Mouse (Mus musculus) MEL (cell line): ENCODE results near the gene 4933407L21Rik. TPM values are rescaled to one million over a fixed set of nuclear protein-coding genes. Genes with fewer than 3 reads are reported as not detected.

ENCODE experiments used
- DNase-seq: peaks from one replicate; pipeline ENCODE4 v3.0.0; 2011; ENCODE audit warnings: low read depth, low spot score
- H3K27ac ChIP-seq: 2 replicates; pipeline ENCODE4 v1.5.1; 2012; ENCODE audit warnings: low read depth, mild to moderate bottlenecking, control low read depth, low read length, moderate library complexity; ENCODE audit not compliant: control insufficient read depth
- H3K27me3 ChIP-seq, 2 experiments: fragments of 150-350 bp in 1 of 2; sonication (generic) in 1 of 2; 2 replicates each; pipeline ENCODE4 v1.6.1; 2012; ENCODE audit warnings: low read length in 2 of 2, mild to moderate bottlenecking in 2 of 2, improper control_type of control experiment in 1 of 2, moderate library complexity in 1 of 2; ENCODE audit not compliant: insufficient read depth in 2 of 2, control insufficient read depth in 1 of 2
- H3K36me3 ChIP-seq, 2 experiments: 2 replicates each; pipeline ENCODE4 v1.6.1; 2012 to 2014; ENCODE audit warnings: low read length in 2 of 2, improper control_type of control experiment in 1 of 2, inconsistent platforms in 1 of 2, mild to moderate bottlenecking in 1 of 2; ENCODE audit not compliant: insufficient read depth in 2 of 2, control insufficient read depth in 1 of 2
- H3K4me1 ChIP-seq, 2 experiments: fragments of 150-350 bp in 1 of 2; sonication (generic) in 1 of 2; 2 replicates each; pipeline ENCODE4 v1.6.1; 2012; ENCODE audit warnings: low read length in 2 of 2, improper control_type of control experiment in 1 of 2, mild to moderate bottlenecking in 1 of 2; ENCODE audit not compliant: insufficient read depth in 2 of 2, control insufficient read depth in 1 of 2
- H3K4me3 ChIP-seq, 2 experiments: fragments of 150-350 bp in 1 of 2; sonication (generic) in 1 of 2; 2 replicates each; pipeline ENCODE4 v1.5.1; 2012; ENCODE audit warnings: low read depth in 2 of 2, low read length in 2 of 2, mild to moderate bottlenecking in 2 of 2, moderate library complexity in 2 of 2, control low read depth in 1 of 2, improper control_type of control experiment in 1 of 2; ENCODE audit not compliant: control insufficient read depth in 1 of 2, insufficient read depth in 1 of 2
- H3K79me2 ChIP-seq: 2 replicates; pipeline ENCODE4 v1.6.1; 2012; ENCODE audit warnings: mild to moderate bottlenecking, low read length, moderate library complexity; ENCODE audit not compliant: control insufficient read depth, poor library complexity, insufficient read depth
- H3K9ac ChIP-seq: 2 replicates; pipeline ENCODE4 v1.6.1; 2012; ENCODE audit warnings: low read depth, mild to moderate bottlenecking, control low read depth, low read length, moderate library complexity; ENCODE audit not compliant: control insufficient read depth, poor library complexity, severe bottlenecking
- H3K9me3 ChIP-seq: fragments of 150-350 bp; sonication (generic); replicated peaks from 2 replicates; pipeline ENCODE4 v1.6.1; 2012; ENCODE audit warnings: mild to moderate bottlenecking, low read length, improper control_type of control experiment, moderate library complexity; ENCODE audit not compliant: insufficient read depth
- CHD1 ChIP-seq: IDR thresholded peaks from 2 replicates; pipeline ENCODE4 v1.6.1; 2012; ENCODE audit warnings: low read depth, mild to moderate bottlenecking, inconsistent platforms, low read length, improper control_type of control experiment
- CTCF ChIP-seq, 3 experiments: IDR thresholded peaks in 2 of 3; conservative IDR thresholded peaks in 1 of 3; 2 replicates each; pipeline ENCODE4 v1.5.1; 2011 to 2012; ENCODE audit warnings: low read length in 3 of 3, low read depth in 2 of 3, mild to moderate bottlenecking in 2 of 3, improper control_type of control experiment in 1 of 3, inconsistent platforms in 1 of 3, mixed read lengths in 1 of 3, moderate library complexity in 1 of 3; ENCODE audit not compliant: control insufficient read depth in 1 of 3, insufficient read depth in 1 of 3, poor library complexity in 1 of 3, severe bottlenecking in 1 of 3
- E2F4 ChIP-seq: IDR thresholded peaks from 2 replicates; pipeline ENCODE4 v1.6.1; 2011; ENCODE audit warnings: low read depth, low read length, improper control_type of control experiment, borderline replicate concordance
- ELF1 ChIP-seq: IDR thresholded peaks from 2 replicates; pipeline ENCODE4 v1.6.1; 2014; ENCODE audit warnings: low read depth, mild to moderate bottlenecking, inconsistent platforms, low read length, improper control_type of control experiment, moderate library complexity
- GABPA ChIP-seq: IDR thresholded peaks from 2 replicates; pipeline ENCODE4 v1.6.1; 2012; ENCODE audit warnings: low read depth, mild to moderate bottlenecking, inconsistent platforms, low read length, improper control_type of control experiment, moderate library complexity
- GATA1 ChIP-seq: IDR thresholded peaks from 2 replicates; pipeline ENCODE4 v1.6.1; 2011; ENCODE audit warnings: low read depth, low read length, improper control_type of control experiment
- HCFC1 ChIP-seq: IDR thresholded peaks from 2 replicates; pipeline ENCODE4 v1.6.1; 2012; ENCODE audit warnings: low read depth, mild to moderate bottlenecking, inconsistent platforms, low read length, improper control_type of control experiment, moderate library complexity
- JUND ChIP-seq: IDR thresholded peaks from 2 replicates; pipeline ENCODE4 v1.6.1; 2011; ENCODE audit warnings: low read depth, mild to moderate bottlenecking, improper control_type of control experiment, low read length
- MAX ChIP-seq: IDR thresholded peaks from 2 replicates; pipeline ENCODE4 v1.6.1; 2011; ENCODE audit warnings: low read length, improper control_type of control experiment
- MAZ ChIP-seq: IDR thresholded peaks from 2 replicates; pipeline ENCODE4 v1.6.1; 2012; ENCODE audit warnings: low read depth, mild to moderate bottlenecking, inconsistent platforms, low read length, improper control_type of control experiment
- MEF2A ChIP-seq: IDR thresholded peaks from 2 replicates; pipeline ENCODE4 v1.6.1; 2014; ENCODE audit warnings: low read depth, mild to moderate bottlenecking, inconsistent platforms, low read length, improper control_type of control experiment; ENCODE audit not compliant: poor library complexity, insufficient replicate concordance, severe bottlenecking; ENCODE audit errors: extremely low read depth
- MYB ChIP-seq: IDR thresholded peaks from 2 replicates; pipeline ENCODE4 v1.6.1; 2011; ENCODE audit warnings: mild to moderate bottlenecking, low read depth, low read length, improper control_type of control experiment
- MYC ChIP-seq: IDR thresholded peaks from 2 replicates; pipeline ENCODE4 v1.6.1; 2011; ENCODE audit warnings: low read depth, mild to moderate bottlenecking, low read length, improper control_type of control experiment, moderate library complexity
- NRF1 ChIP-seq: IDR thresholded peaks from 2 replicates; pipeline ENCODE4 v1.6.1; 2014; ENCODE audit warnings: low read depth, mild to moderate bottlenecking, inconsistent platforms, low read length, improper control_type of control experiment, moderate library complexity; ENCODE audit not compliant: poor library complexity, insufficient read depth, severe bottlenecking
- POLR2A ChIP-seq, 2 experiments: IDR thresholded peaks; 2 replicates each; pipeline ENCODE4 v1.6.1; 2011 to 2012; ENCODE audit warnings: low read length in 2 of 2, mild to moderate bottlenecking in 2 of 2, control low read depth in 1 of 2, improper control_type of control experiment in 1 of 2, low read depth in 1 of 2, moderate library complexity in 1 of 2; ENCODE audit not compliant: control insufficient read depth in 1 of 2, insufficient read depth in 1 of 2, poor library complexity in 1 of 2
- POLR2AphosphoS5 ChIP-seq: IDR thresholded peaks from 2 replicates; pipeline ENCODE4 v1.6.1; 2012; ENCODE audit warnings: low read depth, borderline replicate concordance, mild to moderate bottlenecking, inconsistent platforms, low read length, moderate library complexity, mixed read lengths
- RAD21 ChIP-seq: IDR thresholded peaks from 2 replicates; pipeline ENCODE4 v1.6.1; 2011; ENCODE audit warnings: mild to moderate bottlenecking, low read depth, low read length, improper control_type of control experiment
- RCOR1 ChIP-seq: IDR thresholded peaks from 2 replicates; pipeline ENCODE4 v1.6.1; 2012; ENCODE audit warnings: low read depth, mild to moderate bottlenecking, inconsistent platforms, low read length, improper control_type of control experiment
- SIN3A ChIP-seq: IDR thresholded peaks from 2 replicates; pipeline ENCODE4 v1.6.1; 2012; ENCODE audit warnings: low read length, improper control_type of control experiment, inconsistent platforms
- SMC3 ChIP-seq: IDR thresholded peaks from 2 replicates; pipeline ENCODE4 v1.6.1; 2011; ENCODE audit warnings: low read depth, low read length, improper control_type of control experiment
- TAL1 ChIP-seq: IDR thresholded peaks from 2 replicates; pipeline ENCODE4 v1.6.1; 2012; ENCODE audit warnings: mild to moderate bottlenecking, inconsistent platforms, low read length, moderate library complexity, mixed read lengths
- TBP ChIP-seq: IDR thresholded peaks from 2 replicates; pipeline ENCODE4 v1.8.0; 2011; ENCODE audit warnings: low read depth, low read length, improper control_type of control experiment
- UBTF ChIP-seq: IDR thresholded peaks from 2 replicates; pipeline ENCODE4 v1.6.1; 2012; ENCODE audit warnings: low read depth, mild to moderate bottlenecking, inconsistent platforms, low read length, improper control_type of control experiment, moderate library complexity, borderline replicate concordance; ENCODE audit not compliant: insufficient read depth
- USF2 ChIP-seq, 2 experiments: IDR thresholded peaks; 2 replicates each; pipeline ENCODE4 v1.6.1; 2011 to 2012; ENCODE audit warnings: improper control_type of control experiment in 2 of 2, low read length in 2 of 2, borderline replicate concordance in 1 of 2, inconsistent platforms in 1 of 2, low read depth in 1 of 2, mild to moderate bottlenecking in 1 of 2; ENCODE audit not compliant: insufficient read depth in 1 of 2
- ZC3H11A ChIP-seq: IDR thresholded peaks from 2 replicates; pipeline ENCODE4 v1.6.1; 2012; ENCODE audit warnings: low read depth, mild to moderate bottlenecking, inconsistent platforms, low read length, improper control_type of control experiment
- ZKSCAN1 ChIP-seq: IDR thresholded peaks from 2 replicates; pipeline ENCODE4 v1.6.1; 2012; ENCODE audit warnings: low read depth, mild to moderate bottlenecking, inconsistent platforms, low read length, improper control_type of control experiment, moderate library complexity
- ZMIZ1 ChIP-seq: IDR thresholded peaks from 2 replicates; pipeline ENCODE4 v1.6.1; 2012; ENCODE audit warnings: low read depth, mild to moderate bottlenecking, inconsistent platforms, low read length, improper control_type of control experiment, moderate library complexity
- polyA plus RNA-seq, 2 experiments: library from polyadenylated mRNA; stranded (reverse) in 1 of 2; unstranded in 1 of 2; fragments of >175 nt in 1 of 2; fragments of >200 nt in 1 of 2; gene quantifications; 2 replicates each; pipeline versions ENCODE4 v1.2.1 to v1.2.4; 2012; ENCODE audit warnings: low replicate concordance in 2 of 2, low read depth in 1 of 2; ENCODE audit not compliant: insufficient read length in 2 of 2, insufficient read depth in 1 of 2, missing spikeins in 1 of 2
- total RNA-seq: library from RNA; depleted of rRNA; stranded (reverse); fragments of 300-350 nt; gene quantifications from 2 replicates; pipeline ENCODE4 v1.2.3, GENCODE M21; 2012

The 4933407L21Rik gene
- total and polyA plus RNA-seq, 3 experiments = not detected

- Histone ChIP-seq H3K4me3 (no peak overlapping the region), H3K36me3 (no peaks in the 10 kb centered on the region)
- DNase-seq = peak; percentile 68
These were observed 7.0 kb downstream of the 4933407L21Rik start for GRCm38 (mm10) chr1:85935148-85935852.

GRCm38 (mm10) chr1:85936265-85936664 is 8.0 kb downstream of the 4933407L21Rik start:
- DNase-seq = no peak
- no peaks in the 10 kb centered on the region for H3K9me3 ChIP-seq
- no peak overlapping the region for H3K9ac ChIP-seq
- H3K4me3 ChIP-seq = no peak overlapping the region
- TF ChIP-seq POLR2AphosphoS5 (no peak), MYC (no peak), UBTF (no peak), MAZ (no peak), MEF2A (no peak), JUND (no peak), USF2 (IDR thresholded peaks at IDR 0.05; ENCODE audit: borderline replicate concordance in 1 of 2, insufficient read depth in 1 of 2, low read depth in 1 of 2, low read length in 2 of 2) (no peak), HCFC1 (no peak), GATA1 (no peak), ZKSCAN1 (no peak), POLR2A (IDR thresholded peaks at IDR 0.05; ENCODE audit: control insufficient read depth in 1 of 2, insufficient read depth in 1 of 2, low read depth in 1 of 2, low read length in 2 of 2, poor library complexity in 1 of 2) (no peak), CTCF (IDR thresholded peaks at IDR 0.05 in 2 of 3, conservative IDR thresholded peaks at IDR 0.05 in 1 of 3; ENCODE audit: control insufficient read depth in 1 of 3, insufficient read depth in 1 of 3, low read depth in 2 of 3, low read length in 3 of 3, poor library complexity in 1 of 3, severe bottlenecking in 1 of 3) (no peak)
- no peaks in the 10 kb centered on the region for H3K79me2 ChIP-seq
- no peaks in the 10 kb centered on the region for H3K36me3 ChIP-seq
- peaks cover 0 to 8% of the 10 kb centered on the region in 2 experiments; a peak in 2 of 4 replicates for H3K27me3 ChIP-seq
- H3K4me1 ChIP-seq = no peaks in the 10 kb centered on the region
- H3K27ac ChIP-seq = no peak overlapping the region

More at GRCm38 (mm10) chr1:85935148-85935852, 7.0 kb downstream of the 4933407L21Rik start:
- TF ChIP-seq ZC3H11A = peak; percentile 86
- no peak for TF ChIP-seq E2F4
- TF ChIP-seq TAL1 = no peak
- no peak for TF ChIP-seq MYB
- no peak for TF ChIP-seq GATA1
- TF ChIP-seq TBP = no peak
- no peak for TF ChIP-seq NRF1
- TF ChIP-seq CTCF (IDR thresholded peaks at IDR 0.05 in 2 of 3, conservative IDR thresholded peaks at IDR 0.05 in 1 of 3; ENCODE audit: control insufficient read depth in 1 of 3, insufficient read depth in 1 of 3, low read depth in 2 of 3, low read length in 3 of 3, poor library complexity in 1 of 3, severe bottlenecking in 1 of 3) = peak; percentile 76 to 87 (median 80)
- no peak for TF ChIP-seq JUND
- no peak for TF ChIP-seq ZKSCAN1
- no peak for TF ChIP-seq MAX
- TF ChIP-seq ELF1 = no peak
- no peak for TF ChIP-seq ZMIZ1
- peak; percentile 86 for TF ChIP-seq SMC3
- TF ChIP-seq RCOR1 = no peak
- no peak for TF ChIP-seq SIN3A
- no peak for TF ChIP-seq CHD1
- TF ChIP-seq RAD21 = peak; percentile 86
- no peak for TF ChIP-seq HCFC1
- TF ChIP-seq POLR2A (IDR thresholded peaks at IDR 0.05; ENCODE audit: control insufficient read depth in 1 of 2, insufficient read depth in 1 of 2, low read depth in 1 of 2, low read length in 2 of 2, poor library complexity in 1 of 2) = no peak
- TF ChIP-seq USF2 (IDR thresholded peaks at IDR 0.05; ENCODE audit: borderline replicate concordance in 1 of 2, insufficient read depth in 1 of 2, low read depth in 1 of 2, low read length in 2 of 2) = no peak
- TF ChIP-seq UBTF = no peak
- TF ChIP-seq GABPA = no peak
- Histone ChIP-seq H3K79me2 (no peaks in the 10 kb centered on the region), H3K27ac (no peak overlapping the region), H3K27me3 (peaks cover 0 to 11% of the 10 kb centered on the region in 2 experiments; a peak in 2 of 4 replicates), H3K4me1 (no peaks in the 10 kb centered on the region), H3K9ac (no peak overlapping the region), H3K9me3 (no peaks in the 10 kb centered on the region)
